Mouse (Mus musculus) erythroid progenitor cell, adult 5-6 weeks (primary cell): ENCODE results near the gene Cd300ld4. TPM values are rescaled to one million over a fixed set of nuclear protein-coding genes. Genes with fewer than 3 reads are reported as not detected.
"Not testable (repeated sequence)": the region's sequence is repeated elsewhere in the genome, so short reads cannot be mapped to it uniquely, and the experiment has no call there.

Experiments used
- ATAC-seq: replicated peaks from 2 replicates; pipeline ENCODE4 v1.8.0; 2016; ENCODE audit warnings: moderate number of reproducible peaks, mild to moderate bottlenecking, moderate TSS enrichment, inconsistent platforms; ENCODE audit not compliant: poor library complexity, low FRiP score, severe bottlenecking
- total RNA-seq, 2 experiments: library from RNA; stranded (forward) in 1 of 2; stranded (reverse) in 1 of 2; fragments of 150-400 nt in 1 of 2; fragments of 186-747, 209-891 nt in 1 of 2; gene quantifications; 2 replicates each; pipeline versions ENCODE4 v1.2.3 to v1.2.4; 2015 to 2017; ENCODE audit warnings: low replicate concordance in 2 of 2

Gene Cd300ld4
- not detected in 2 replicates for total RNA-seq (2015; ENCODE audit: low replicate concordance)
- not detected in 2 replicates for total RNA-seq (2017; ENCODE audit: low replicate concordance)

GRCm38 (mm10) chr11:115026912-115027311 lies at the start of gene Cd300ld4:
TSS of gene Cd300ld4 (minus strand) at chr11:115027012.
- ATAC-seq: not testable (repeated sequence)

GRCm38 (mm10) chr11:115075859-115076258 lies 49.0 kb upstream of the Cd300ld4 start:
- ATAC-seq: no peak

DNA sequence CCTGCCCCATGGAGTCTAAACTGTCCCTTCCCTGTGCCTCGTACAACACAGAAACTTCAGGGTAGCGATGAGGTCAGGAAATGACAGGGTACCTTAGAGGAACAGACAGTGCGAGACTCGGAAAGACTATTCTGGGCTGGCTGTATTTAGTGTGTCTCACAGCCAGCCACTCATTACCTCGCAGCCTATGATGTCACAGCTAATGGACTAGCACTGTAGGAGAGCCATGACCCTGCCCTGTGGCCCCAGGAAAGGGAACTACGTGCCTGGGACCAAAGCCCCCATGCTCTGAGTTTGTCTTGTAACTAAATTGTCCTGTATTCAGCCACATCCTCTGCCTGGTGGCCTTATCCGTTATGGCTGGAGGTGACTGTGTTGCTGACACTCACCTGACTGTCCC lies 48.6 kb upstream of the Cd300ld4 start:
- ATAC-seq: no peak

GRCm38 (mm10) chr11:115073002-115073401 lies 46.2 kb upstream of the Cd300ld4 start:
- no peak for ATAC-seq

- no peak for ATAC-seq
These were observed 45.0 kb upstream of the Cd300ld4 start for GRCm38 (mm10) chr11:115071631-115072294.

- ATAC-seq: no peak
These were observed 44.3 kb upstream of the Cd300ld4 start for GRCm38 (mm10) chr11:115071015-115071551.

DNA sequence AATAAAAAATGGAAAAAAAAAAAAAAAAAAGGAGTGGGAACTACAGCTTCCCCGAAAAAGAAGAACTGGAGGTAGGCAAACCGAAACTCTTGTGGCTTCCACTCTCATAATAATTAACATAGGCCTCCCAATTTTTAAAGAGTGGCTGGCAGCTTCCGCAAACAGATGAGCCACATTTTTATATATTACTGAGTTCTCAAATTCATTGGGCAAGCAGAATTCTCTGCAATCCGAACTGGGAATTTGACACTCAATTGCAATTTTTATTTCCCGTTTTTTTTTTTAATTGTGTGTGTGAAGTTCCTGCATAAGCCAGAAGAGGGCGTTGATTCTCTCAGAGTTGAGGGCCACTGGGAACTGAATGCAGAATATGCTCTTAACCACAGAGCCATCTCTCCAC lies 40.0 kb upstream of the Cd300ld4 start:
- ATAC-seq: no peak

GRCm38 (mm10) chr11:115062077-115062476 lies 35.3 kb upstream of the Cd300ld4 start, which contains the start of gene Cd300e:
TSS of gene Cd300e (minus strand) at chr11:115062177.
- ATAC-seq: no peak

DNA sequence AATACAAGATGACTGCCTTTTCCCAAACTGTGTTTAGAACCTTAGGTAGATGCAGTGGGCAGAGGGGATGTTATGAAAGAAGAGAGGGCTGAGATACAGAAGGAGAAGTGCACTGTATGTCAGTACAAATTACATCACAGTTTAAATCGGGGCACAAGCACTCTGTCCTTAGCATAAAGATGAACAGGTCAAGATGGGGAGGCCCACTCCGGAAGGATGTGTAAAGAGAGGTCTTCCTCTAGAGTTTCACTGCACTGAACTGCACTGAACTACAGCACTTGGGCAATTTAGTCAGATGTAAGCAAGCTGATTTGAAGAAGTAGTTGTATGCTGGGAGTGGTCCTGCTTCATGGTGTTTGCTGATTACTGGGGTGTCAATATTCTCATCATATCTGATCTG lies 33.0 kb upstream of the Cd300ld4 start:
- ATAC-seq: no peak

DNA sequence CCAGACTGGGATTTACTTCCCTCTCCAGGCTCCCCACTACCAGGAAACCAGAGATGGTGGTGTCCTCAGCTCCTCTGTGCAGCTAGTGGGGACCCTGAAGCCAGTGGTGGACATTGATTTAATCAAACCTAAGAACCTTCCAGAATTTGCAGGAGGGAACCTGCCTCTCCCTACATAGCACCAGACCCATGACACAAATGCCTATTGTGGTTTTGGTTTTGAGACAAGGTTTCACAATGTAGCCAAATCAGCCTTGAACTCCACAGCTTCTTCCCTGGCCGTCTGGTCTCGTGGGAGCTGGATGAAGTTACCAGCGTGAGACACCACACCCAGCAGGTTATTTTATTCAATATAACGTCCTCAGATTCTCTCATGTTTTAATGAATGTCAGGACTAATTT lies 31.9 kb upstream of the Cd300ld4 start:
- ATAC-seq: no peak

DNA sequence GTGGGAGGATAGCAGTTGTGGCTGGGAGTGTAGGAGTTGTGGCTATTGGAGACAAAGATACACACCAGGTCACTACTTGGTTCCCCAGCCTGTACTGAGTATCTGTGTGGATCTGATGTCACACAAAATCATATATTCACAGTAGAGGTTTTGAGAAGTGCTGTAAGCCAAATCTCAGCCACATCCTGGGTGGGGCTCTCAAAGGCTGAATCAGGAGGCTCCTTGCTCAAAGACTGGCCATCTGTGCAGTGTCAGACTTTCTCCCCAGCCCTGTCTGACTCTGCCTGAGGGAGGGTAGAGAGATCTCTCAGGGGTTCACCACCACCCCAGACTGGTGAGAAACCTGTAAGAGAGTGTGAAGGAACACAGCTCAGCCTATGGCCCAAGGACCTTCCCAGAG lies 27.7 kb upstream of the Cd300ld4 start:
- no peak for ATAC-seq

DNA sequence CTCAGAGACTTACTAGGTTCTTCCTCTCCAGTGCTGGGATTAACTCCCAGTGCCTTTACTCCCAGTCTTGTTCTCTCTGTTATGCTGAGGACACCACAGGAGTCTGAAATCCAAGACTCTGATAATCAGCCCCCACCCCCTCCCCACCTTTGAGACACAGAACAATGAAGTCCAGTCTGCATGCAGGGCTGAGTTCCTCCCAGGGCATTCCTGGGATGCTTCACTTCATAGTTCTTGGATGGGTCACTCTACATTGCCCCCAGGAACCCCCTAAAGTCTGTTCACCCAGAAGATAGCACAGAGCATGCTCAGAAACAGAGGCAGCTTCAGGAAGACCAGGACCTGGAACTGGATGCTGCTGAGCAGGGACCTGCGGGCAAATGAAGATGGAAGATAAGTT lies 26.2 kb upstream of the Cd300ld4 start:
- ATAC-seq: no peak

DNA sequence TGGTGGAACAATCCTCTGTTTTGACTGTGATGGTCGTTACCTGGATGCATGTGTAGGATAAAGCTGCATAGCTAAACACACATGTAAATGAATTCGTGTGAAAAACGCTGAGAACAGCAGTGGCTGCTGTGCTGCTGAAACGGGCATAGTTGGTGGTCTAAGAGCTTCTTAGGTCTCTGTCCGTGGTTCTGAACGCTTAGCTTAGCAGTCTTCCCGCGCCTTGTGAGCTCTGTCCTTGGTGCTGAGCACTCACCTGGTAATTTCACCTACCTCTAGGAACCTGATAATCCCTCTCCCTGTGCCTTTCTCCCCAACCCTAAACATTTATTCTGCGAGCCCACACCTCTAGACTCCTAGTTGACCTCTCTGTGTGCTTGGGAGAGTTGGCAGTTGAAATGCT lies 25.4 kb upstream of the Cd300ld4 start:
- ATAC-seq: no peak

- ATAC-seq: no peak
These were observed 22.6 kb upstream of the Cd300ld4 start for GRCm38 (mm10) chr11:115049282-115049895.

DNA sequence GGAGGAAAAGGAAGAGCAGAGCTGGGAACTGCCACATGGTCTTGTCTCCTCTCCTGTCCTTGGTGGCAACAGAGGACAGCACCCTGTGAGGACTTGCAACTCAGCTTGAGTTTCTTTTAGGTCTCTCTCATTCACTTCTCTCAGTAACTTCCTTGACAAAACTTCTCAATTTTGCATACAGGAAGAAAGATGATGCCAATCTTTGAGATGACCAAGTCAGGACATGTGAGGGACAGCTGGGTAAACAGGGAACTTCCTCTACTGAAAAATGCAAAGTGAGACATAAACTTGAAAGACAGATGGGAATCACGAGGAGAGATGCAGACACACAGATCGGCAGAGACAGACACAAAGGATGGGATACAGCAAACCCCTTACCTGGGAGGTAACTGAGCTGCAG lies 21.4 kb upstream of the Cd300ld4 start, which contains the start of gene Cd300ld3:
Gene Cd300ld3 (minus strand): TSS at position 151 of the 400 bp plus-strand sequence.
- no peak for ATAC-seq

- not testable (repeated sequence) for ATAC-seq
These were observed 10.9 kb upstream of the Cd300ld4 start, which contains the start of gene Cd300ld5 for GRCm38 (mm10) chr11:115037669-115038068. TSS of gene Cd300ld5 (minus strand) at chr11:115037769.

- ATAC-seq: not testable (repeated sequence)
These were observed 10.7 kb downstream of the Cd300ld4 start, which contains the start of gene Cd300ld2 for GRCm38 (mm10) chr11:115016093-115016492. TSS of gene Cd300ld2 (minus strand) at chr11:115016193.

DNA sequence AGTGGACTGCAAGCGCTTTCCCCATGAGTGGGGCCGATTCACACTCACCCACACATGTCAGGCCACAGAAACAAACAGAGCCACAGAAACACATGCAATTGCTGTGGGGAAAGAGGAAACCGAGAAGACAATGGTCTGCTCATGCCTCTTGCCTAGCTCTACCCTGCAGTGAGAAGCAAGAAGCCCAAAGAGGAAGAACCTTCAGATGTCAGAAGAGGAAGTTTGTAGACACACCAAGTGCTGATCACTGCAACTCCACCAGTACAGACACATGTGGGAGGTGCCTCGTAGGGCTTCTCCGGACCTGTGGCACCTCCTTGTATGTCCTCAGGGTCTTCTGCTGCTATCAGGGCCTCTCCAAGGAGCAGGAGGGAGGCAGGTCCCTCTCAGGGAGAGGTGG lies 22.7 kb downstream of the Cd300ld4 start:
- no peak for ATAC-seq

- no peak for ATAC-seq
These were observed 25.3 kb downstream of the Cd300ld4 start, which contains the start of gene Cd300c2 for GRCm38 (mm10) chr11:115001474-115002040. TSS of gene Cd300c2 (minus strand) at chr11:115001880.

- no peak for ATAC-seq
These were observed 37.0 kb downstream of the Cd300ld4 start, which contains the start of gene Cd300ld for GRCm38 (mm10) chr11:114989793-114990192. TSS of gene Cd300ld (minus strand) at chr11:114989922.
